Mouse (Mus musculus) embryonic facial prominence, embryonic 12.5 days (tissue): Measurements from ENCODE around the gene Nckap5. TPM values are rescaled to one million over a fixed set of nuclear protein-coding genes. Genes with fewer than 3 reads are reported as not detected.

Source experiments
- ATAC-seq: fragments of 200-750 bp; cut with Nextera tagmentation; 2 replicates; pipeline ENCODE4 v1.8.0; 2017; ENCODE audit not compliant: insufficient number of reproducible peaks, insufficient read depth, low FRiP score, low TSS enrichment
- H3K27ac ChIP-seq: fragments of 300-500 bp; sonication (generic); 2 replicates; pipeline ENCODE4 v1.5.1; 2016; ENCODE audit warnings: mild to moderate bottlenecking
- H3K27me3 ChIP-seq: fragments of 300-500 bp; sonication (generic); 2 replicates; pipeline ENCODE4 v1.6.1; 2016; ENCODE audit warnings: mild to moderate bottlenecking, moderate library complexity
- H3K36me3 ChIP-seq: fragments of 300-500 bp; sonication (generic); 2 replicates; pipeline ENCODE4 v1.6.1; 2016; ENCODE audit warnings: mild to moderate bottlenecking
- H3K4me1 ChIP-seq: fragments of 300-500 bp; sonication (generic); 2 replicates; pipeline ENCODE4 v1.6.1; 2016
- H3K4me2 ChIP-seq: fragments of 300-500 bp; sonication (generic); replicated peaks from 2 replicates; pipeline ENCODE4 v1.6.1; 2016; ENCODE audit warnings: mild to moderate bottlenecking, moderate library complexity
- H3K4me3 ChIP-seq: fragments of 300-500 bp; sonication (generic); 2 replicates; pipeline ENCODE4 v1.5.1; 2016; ENCODE audit warnings: mild to moderate bottlenecking
- H3K9ac ChIP-seq: fragments of 300-500 bp; sonication (generic); 2 replicates; pipeline ENCODE4 v1.6.1; 2016; ENCODE audit warnings: mild to moderate bottlenecking, moderate library complexity
- H3K9me3 ChIP-seq: fragments of 300-500 bp; sonication (generic); 2 replicates; pipeline ENCODE4 v1.6.1; 2016; ENCODE audit warnings: mild to moderate bottlenecking, moderate library complexity
- WGBS: fragments of 180-500 bp; shearing (Covaris S2); methylation state at CpG from one replicate; pipeline ENCODE4 v1.1.7; 2016; 5-methylcytosine and 5-hydroxymethylcytosine counted together
- polyA plus RNA-seq: library from polyadenylated mRNA; unstranded; fragments of >200 nt; fragmentation: Nextera tagmentation; extraction: Ambion mirVana; gene quantifications from 2 replicates; pipeline ENCODE4 v1.2.1, GENCODE M21; 2016

Nckap5 gene
- polyA plus RNA-seq: 6.9 and 8.2 TPM in 2 replicates

DNA sequence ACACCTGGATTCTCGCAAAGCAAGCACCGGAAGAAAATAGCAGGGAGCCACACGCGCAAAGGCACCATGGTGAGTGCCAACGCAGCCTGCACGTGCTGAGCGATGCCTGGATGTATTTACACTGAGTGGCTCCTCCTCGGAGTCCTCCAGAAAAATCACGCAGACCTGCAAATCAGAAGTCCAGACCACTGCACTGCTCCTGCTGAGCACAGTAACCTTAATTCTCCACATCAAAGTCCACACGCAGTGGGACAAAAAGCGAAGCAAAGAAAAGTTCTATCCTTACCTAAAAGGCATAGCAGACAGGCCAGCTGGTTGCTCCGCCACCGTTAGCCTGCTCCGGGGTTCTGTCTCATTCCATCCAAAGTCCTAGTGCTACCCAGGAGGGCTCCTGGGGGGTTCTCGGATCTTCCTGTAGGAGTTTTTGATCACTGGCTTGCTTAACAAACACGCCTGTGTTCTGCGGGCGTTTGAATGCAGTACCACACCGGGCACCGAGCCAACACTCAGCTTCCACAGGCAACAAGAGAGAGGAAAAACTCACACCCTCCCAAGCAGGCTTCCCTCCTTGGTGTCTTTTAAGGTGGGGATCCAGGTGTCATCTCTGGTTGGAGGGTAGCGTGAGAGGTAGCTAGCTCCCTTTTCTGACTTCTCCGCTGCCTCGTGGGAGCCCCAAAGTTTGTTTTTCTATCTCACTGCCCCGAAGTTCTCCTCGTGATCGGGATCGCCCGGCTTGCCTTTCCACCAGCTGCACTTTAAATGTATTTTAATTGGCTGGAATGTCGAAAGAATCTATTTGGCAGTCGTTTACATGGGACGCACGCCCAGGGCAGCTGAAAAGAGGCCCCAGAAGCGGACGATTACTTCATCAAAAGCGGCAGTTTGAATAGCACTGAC, at the start of gene Nckap5:
Gene Nckap5, minus strand, starts transcription at position 769 of the 897 bp plus-strand sequence.
- H3K4me2 ChIP-seq: peak within 1 kb of the TSS; percentile 72
- peaks cover 3% of the 10 kb centered on the region; the same call in 1 of the 2 replicates for H3K27me3 ChIP-seq
- H3K9ac ChIP-seq: peak within 1 kb of the TSS; percentile 20; the same call in 1 of the 2 replicates
- peak within 1 kb of the TSS; percentile 33 for H3K4me3 ChIP-seq
- WGBS: 1% methylated on average over 35 of the region's 35 CpGs
- peak within 1 kb of the TSS; percentile 51 for H3K27ac ChIP-seq
- H3K36me3 ChIP-seq: no peaks in the 10 kb centered on the region
- H3K4me1 ChIP-seq: peaks cover 14% of the 10 kb centered on the region
- peak; percentile 31; the same call in 1 of the 2 replicates for ATAC-seq
- no peaks in the 10 kb centered on the region for H3K9me3 ChIP-seq

DNA sequence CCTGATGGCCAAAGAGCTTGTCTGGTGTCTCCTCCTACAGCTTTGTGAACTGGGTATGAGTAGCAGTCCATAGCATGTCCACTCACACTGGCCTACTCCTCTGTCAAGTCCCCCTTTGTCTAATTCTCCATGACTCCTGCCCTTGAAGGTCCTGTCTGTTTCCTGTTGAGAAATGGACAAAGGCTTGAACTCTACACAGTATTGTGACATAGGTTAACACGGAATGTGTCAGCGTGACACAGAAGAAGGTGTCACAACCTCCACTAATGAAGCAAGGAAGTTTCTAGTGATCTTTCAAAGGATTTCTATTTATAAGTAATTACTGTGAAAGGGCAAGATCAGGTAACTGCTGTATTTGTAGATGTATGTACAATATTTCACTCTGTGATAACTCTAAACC, 46.9 kb upstream of the Nckap5 start:
- no peaks in the 10 kb centered on the region for H3K36me3 ChIP-seq
- H3K27me3 ChIP-seq: no peaks in the 10 kb centered on the region
- no peak overlapping the region for H3K9ac ChIP-seq
- no peaks in the 10 kb centered on the region for H3K4me1 ChIP-seq
- H3K27ac ChIP-seq: no peak overlapping the region
- no peak for ATAC-seq
- no peaks in the 10 kb centered on the region; the same call in 1 of the 2 replicates for H3K9me3 ChIP-seq
- no peak overlapping the region for H3K4me3 ChIP-seq
- H3K4me2 ChIP-seq: no peak overlapping the region
- 94% methylated on average over 2 of the region's 2 CpGs for WGBS

DNA sequence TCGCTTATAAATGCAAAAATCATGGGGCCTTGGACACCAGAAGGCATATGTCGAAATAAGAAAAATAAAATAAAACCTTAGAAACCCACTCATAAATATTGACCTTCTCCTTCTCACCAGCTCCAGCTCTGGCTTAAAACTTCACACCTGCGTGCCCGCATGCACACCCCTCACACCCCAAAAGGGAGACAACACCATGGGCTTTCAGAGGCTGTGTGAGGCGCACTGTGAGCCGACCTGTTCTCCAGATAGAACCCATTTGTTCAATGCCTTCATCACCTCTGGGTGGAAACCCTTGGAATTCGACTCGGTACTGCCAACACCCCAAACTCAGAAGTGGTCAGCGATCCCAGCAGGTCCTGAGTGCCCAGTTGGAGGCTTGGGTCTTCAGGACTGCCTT, 37.8 kb upstream of the Nckap5 start:
- H3K27ac ChIP-seq: no peak overlapping the region
- WGBS: 90% methylated on average over 9 of the region's 9 CpGs

DNA sequence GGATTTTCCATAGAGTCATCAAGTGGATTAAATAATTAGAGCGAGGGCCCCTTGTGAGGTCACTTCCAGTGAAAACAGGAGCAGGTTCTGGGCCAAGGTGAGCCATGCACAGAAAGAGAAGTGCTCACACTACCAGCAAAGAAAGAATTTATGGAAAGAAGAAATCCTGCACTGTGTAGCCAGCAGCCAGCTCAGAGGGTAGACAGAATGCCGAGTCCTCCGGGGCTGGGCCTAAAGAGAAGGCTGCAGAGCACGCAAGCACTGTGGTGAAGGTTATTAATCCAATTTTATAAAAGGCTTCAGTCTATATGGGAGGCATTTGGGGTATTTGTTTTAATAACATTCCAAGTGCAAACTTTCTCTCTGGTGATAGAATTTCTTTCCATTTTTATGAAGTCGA, 37.3 kb upstream of the Nckap5 start:
- Histone ChIP-seq H3K9me3 (no peaks in the 10 kb centered on the region), H3K27me3 (no peaks in the 10 kb centered on the region), H3K9ac (no peak overlapping the region), H3K27ac (no peak overlapping the region), H3K4me1 (peaks cover 3% of the 10 kb centered on the region; the same call in 1 of the 2 replicates), H3K4me3 (no peak overlapping the region), H3K4me2 (no peak overlapping the region), H3K36me3 (no peaks in the 10 kb centered on the region)
- no peak for ATAC-seq
- WGBS: 77% methylated on average over 5 of the region's 5 CpGs

More for the DNA sequence above, 37.8 kb upstream of the Nckap5 start:
- Histone ChIP-seq H3K4me2 (no peak overlapping the region), H3K36me3 (no peaks in the 10 kb centered on the region), H3K4me1 (peaks cover 3% of the 10 kb centered on the region; the same call in 1 of the 2 replicates), H3K9ac (no peak overlapping the region), H3K4me3 (no peak overlapping the region), H3K27me3 (no peaks in the 10 kb centered on the region), H3K9me3 (no peaks in the 10 kb centered on the region)
- no peak for ATAC-seq

DNA sequence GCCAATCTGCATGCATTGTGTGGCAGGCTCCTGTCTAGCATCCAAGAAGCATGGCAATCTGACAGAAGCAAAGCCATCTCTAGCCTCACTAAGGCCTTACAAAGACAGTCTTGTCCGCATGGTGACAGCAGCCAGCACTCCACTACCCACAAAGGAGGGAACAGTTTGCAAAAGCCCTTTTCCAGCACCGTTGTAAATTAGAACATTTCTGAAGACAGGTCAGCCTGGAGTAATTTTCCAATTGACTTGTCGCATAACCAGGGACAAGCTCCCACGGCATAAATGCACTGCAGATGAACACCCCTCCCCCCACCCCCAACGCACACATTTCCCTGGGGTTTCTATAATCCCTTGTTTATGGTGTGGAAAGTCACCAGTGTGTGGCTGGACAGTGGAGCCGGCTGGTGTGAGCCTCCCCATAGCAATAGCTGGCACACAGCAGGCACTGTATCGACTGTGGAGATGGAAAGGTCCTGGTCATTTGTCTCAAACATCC, 35.0 kb upstream of the Nckap5 start:
- Histone ChIP-seq H3K4me1 (peaks cover 3% of the 10 kb centered on the region; the same call in 1 of the 2 replicates), H3K9me3 (no peaks in the 10 kb centered on the region), H3K36me3 (no peaks in the 10 kb centered on the region), H3K4me3 (no peak overlapping the region), H3K27me3 (no peaks in the 10 kb centered on the region), H3K27ac (no peak overlapping the region), H3K4me2 (no peak overlapping the region), H3K9ac (no peak overlapping the region)
- ATAC-seq: no peak
- WGBS: 13% methylated on average over 7 of the region's 7 CpGs

DNA sequence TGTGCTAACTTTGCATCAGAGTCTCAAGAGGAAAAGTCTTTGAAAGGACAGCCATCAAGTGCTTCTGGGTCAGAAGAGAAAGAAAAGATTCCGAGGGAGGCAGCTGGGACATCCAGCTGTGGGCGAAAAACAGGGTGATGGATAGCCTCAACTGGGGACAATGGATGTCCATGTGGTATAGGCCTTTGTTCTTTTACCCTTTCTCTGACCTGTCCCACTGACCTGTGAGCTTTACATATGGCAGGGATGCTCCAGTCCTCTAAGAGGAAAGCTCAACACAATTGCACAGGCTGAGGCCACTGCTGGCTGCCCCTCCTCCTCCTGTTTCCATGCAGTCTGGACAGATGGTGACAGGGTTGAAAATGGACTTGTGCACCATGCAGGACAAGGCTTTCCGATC, 31.2 kb upstream of the Nckap5 start:
- no peak overlapping the region for H3K4me2 ChIP-seq
- H3K9ac ChIP-seq: no peak overlapping the region
- no peaks in the 10 kb centered on the region for H3K36me3 ChIP-seq
- no peaks in the 10 kb centered on the region for H3K9me3 ChIP-seq
- no peak overlapping the region for H3K4me3 ChIP-seq
- no peak overlapping the region for H3K27ac ChIP-seq
- WGBS: 79% methylated on average over 3 of the region's 3 CpGs
- H3K27me3 ChIP-seq: no peaks in the 10 kb centered on the region
- peaks cover 3% of the 10 kb centered on the region; the same call in 1 of the 2 replicates for H3K4me1 ChIP-seq
- no peak for ATAC-seq

DNA sequence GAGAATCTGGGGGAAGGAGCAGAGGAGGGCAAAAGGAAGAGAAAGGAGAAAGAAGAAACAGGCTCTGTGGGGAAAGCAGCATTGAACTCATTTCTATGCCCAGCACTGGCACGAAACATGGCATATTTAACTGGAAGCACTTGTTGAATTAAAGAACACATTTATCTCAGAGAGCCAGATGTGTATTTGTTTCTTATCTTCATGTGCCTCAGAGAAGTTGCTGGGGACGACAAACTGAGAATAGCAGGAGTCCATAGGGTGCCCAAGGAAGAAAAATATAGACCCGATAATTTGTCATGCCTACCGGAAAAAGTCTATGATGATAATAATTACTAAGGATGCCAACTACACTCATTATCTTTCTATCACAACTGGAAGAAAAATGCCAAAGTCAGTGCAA, 29.9 kb upstream of the Nckap5 start:
- no peak for ATAC-seq
- Histone ChIP-seq H3K27me3 (no peaks in the 10 kb centered on the region), H3K27ac (no peak overlapping the region), H3K36me3 (no peaks in the 10 kb centered on the region), H3K4me3 (no peak overlapping the region), H3K4me2 (no peak overlapping the region), H3K4me1 (no peaks in the 10 kb centered on the region), H3K9me3 (no peaks in the 10 kb centered on the region), H3K9ac (no peak overlapping the region)
- 87% methylated on average over 4 of the region's 4 CpGs for WGBS

DNA sequence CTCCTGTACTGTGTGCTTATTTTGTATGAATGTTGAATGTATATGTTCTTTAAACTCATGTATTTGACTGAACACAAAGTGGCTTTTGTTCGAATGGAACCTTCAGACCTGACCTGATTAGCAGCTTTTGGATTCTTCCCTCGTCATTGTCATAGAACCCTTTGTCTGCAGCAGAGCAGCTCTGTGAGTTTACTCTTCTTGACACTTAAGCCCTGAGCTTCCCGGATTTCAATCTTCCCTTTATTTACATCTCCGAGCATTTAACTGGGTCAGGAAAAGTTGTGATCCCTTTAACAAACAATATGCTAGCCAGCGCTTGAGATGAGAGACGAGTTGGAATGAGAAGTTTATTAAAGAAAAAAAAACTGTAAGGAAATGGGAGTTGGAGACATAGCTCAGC, 18.9 kb upstream of the Nckap5 start:
- Histone ChIP-seq H3K9me3 (no peaks in the 10 kb centered on the region), H3K4me2 (no peak overlapping the region), H3K9ac (no peak overlapping the region), H3K27me3 (no peaks in the 10 kb centered on the region), H3K4me3 (no peak overlapping the region), H3K4me1 (no peaks in the 10 kb centered on the region), H3K36me3 (no peaks in the 10 kb centered on the region), H3K27ac (no peak overlapping the region)
- 38% methylated on average over 6 of the region's 6 CpGs for WGBS
- no peak for ATAC-seq

DNA sequence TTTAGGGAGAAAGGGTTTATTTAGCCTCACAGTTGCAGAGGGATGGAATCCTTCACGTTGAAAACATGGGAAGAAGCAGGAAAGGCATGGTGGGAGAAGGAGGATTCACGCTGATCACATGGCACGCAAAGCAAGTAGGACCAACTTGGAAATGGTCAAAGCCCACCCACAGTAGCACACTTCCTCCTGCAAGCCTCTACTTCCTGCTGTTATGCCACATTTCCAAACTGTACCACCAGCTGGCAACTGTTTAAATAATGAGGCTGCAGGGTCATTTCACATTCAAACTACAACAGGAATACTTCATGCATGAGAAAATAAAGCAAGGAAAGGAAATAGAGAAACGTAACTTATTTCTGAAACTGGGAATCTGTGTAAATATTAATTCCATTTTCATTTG, 15.7 kb upstream of the Nckap5 start:
- WGBS: 62% methylated on average over 4 of the region's 4 CpGs

DNA sequence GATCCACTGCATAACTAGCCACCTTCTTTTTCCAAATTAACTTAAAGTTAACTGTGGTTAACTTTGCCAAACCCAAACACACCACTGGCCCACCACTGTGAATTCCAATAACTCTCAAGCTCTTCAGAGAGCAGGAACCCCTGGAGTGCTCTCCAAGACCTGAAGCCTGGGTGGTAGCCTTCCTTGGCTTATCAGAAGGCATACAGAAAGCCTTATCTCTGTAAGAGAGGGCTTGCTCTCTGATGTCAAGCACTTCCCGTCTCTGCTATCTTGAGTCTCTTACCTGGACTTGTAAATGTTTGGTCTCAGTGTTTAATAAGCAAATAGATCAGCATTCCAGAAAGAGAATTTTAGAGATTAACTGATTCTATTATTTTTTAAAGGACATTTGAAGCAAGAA, 2.3 kb upstream of the Nckap5 start:
- Histone ChIP-seq H3K27ac (no peak overlapping the region), H3K9ac (no peak overlapping the region), H3K4me1 (peaks cover 14% of the 10 kb centered on the region), H3K27me3 (peaks cover 3% of the 10 kb centered on the region; the same call in 1 of the 2 replicates), H3K4me2 (no peak overlapping the region), H3K4me3 (no peak overlapping the region), H3K36me3 (no peaks in the 10 kb centered on the region), H3K9me3 (no peaks in the 10 kb centered on the region)
- 86% methylated on average over 1 of the region's 1 CpGs for WGBS
- no peak for ATAC-seq

More for the DNA sequence above, 15.7 kb upstream of the Nckap5 start:
- Histone ChIP-seq H3K9me3 (no peaks in the 10 kb centered on the region), H3K4me3 (no peak overlapping the region), H3K27ac (no peak overlapping the region), H3K36me3 (no peaks in the 10 kb centered on the region), H3K9ac (no peak overlapping the region), H3K4me2 (no peak overlapping the region), H3K27me3 (no peaks in the 10 kb centered on the region), H3K4me1 (no peaks in the 10 kb centered on the region)
- no peak for ATAC-seq

DNA sequence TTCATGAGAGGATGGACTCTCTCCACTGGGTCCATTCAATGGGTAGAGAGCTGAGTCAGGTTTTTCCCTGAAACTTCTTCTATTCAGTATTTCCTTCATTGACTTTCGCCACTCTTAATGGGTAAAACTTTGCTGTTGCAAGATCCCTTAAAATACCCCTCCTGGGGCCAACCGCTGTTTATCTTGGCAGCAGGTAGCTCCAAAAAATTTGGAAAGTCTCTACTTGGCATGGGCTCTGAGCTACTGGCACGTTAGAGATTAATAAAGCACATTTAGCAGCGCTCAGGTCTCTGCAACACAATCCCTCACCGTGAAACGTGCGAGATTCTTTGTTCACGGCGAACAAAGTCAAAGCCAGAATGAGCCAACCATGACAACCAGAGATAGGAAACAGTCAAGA, 1.6 kb downstream of the Nckap5 start:
- no peak overlapping the region for H3K9ac ChIP-seq
- ATAC-seq: no peak
- no peaks in the 10 kb centered on the region for H3K9me3 ChIP-seq
- peaks cover 14% of the 10 kb centered on the region for H3K4me1 ChIP-seq
- peaks cover 3% of the 10 kb centered on the region; the same call in 1 of the 2 replicates for H3K27me3 ChIP-seq
- no peak overlapping the region for H3K4me2 ChIP-seq
- H3K36me3 ChIP-seq: no peaks in the 10 kb centered on the region
- no peak overlapping the region for H3K4me3 ChIP-seq
- 68% methylated on average over 9 of the region's 9 CpGs for WGBS
- no peak overlapping the region for H3K27ac ChIP-seq

DNA sequence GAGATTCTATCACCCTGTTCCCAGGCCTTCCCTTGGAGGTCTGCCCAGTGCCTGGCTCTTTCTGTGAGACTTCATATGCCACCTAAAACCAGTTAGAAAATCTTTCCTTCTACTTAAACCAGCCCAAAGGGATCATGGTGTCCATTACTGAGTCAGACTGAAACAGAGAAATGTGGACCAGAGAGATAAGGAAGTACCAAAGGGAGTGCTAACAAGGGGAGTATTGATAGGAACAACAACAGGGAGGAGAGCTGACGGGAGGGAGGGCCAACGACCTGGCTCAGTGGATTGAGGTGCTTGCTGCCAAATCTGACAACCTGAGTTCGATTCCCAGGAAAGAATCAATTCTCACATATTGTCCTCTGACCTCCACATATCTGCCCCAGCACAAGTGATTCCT, 5.8 kb downstream of the Nckap5 start:
- H3K27ac ChIP-seq: no peak overlapping the region
- no peak overlapping the region for H3K9ac ChIP-seq
- no peaks in the 10 kb centered on the region; the same call in 1 of the 2 replicates for H3K27me3 ChIP-seq
- H3K4me3 ChIP-seq: no peak overlapping the region
- 46% methylated on average over 3 of the region's 3 CpGs for WGBS
- no peak overlapping the region for H3K4me2 ChIP-seq
- H3K9me3 ChIP-seq: no peaks in the 10 kb centered on the region
- H3K4me1 ChIP-seq: peaks cover 2% of the 10 kb centered on the region; the same call in 1 of the 2 replicates
- no peak for ATAC-seq
- H3K36me3 ChIP-seq: no peaks in the 10 kb centered on the region
